Mouse (Mus musculus) brain, embryonic 18.5 days (tissue): Measurements from ENCODE around the gene Rpl39l.
A peak's percentile ranks its signal among the peaks of the same experiment; 100 is the strongest.
"Not testable (repeated sequence)": the region's sequence is repeated elsewhere in the genome, so short reads cannot be mapped to it uniquely, and the experiment has no call there.

Experiments used
- DNase-seq: peaks from one replicate; pipeline ENCODE4 v3.0.0-alpha.2; 2012; ENCODE audit warnings: low read depth, low spot score

The Rpl39l gene

GRCm38 (mm10) chr16:10170005-10170404 is at the start of gene Rpl39l:
TSS of gene Rpl39l (plus strand) at chr16:10170226.
- DNase-seq, result no peak

GRCm38 (mm10) chr16:10127586-10127985 is 42.4 kb upstream of the Rpl39l start:
- DNase-seq, result no peak

- no peak for DNase-seq
These were observed 40.7 kb upstream of the Rpl39l start for GRCm38 (mm10) chr16:10129052-10129911.

- DNase-seq, result no peak
These were observed 26.9 kb upstream of the Rpl39l start for GRCm38 (mm10) chr16:10143166-10143565.

- no peak for DNase-seq
These were observed 22.6 kb upstream of the Rpl39l start for GRCm38 (mm10) chr16:10147401-10147800.

GRCm38 (mm10) chr16:10169123-10169905 is 712 bp upstream of the Rpl39l start:
- DNase-seq, result no peak

- no peak for DNase-seq
These were observed 1.2 kb downstream of the Rpl39l start for GRCm38 (mm10) chr16:10171276-10171675.

GRCm38 (mm10) chr16:10172179-10172820 is 2.3 kb downstream of the Rpl39l start:
- DNase-seq, result no peak

GRCm38 (mm10) chr16:10187461-10187860 is 17.4 kb downstream of the Rpl39l start:
- DNase-seq, result not testable (repeated sequence)

GRCm38 (mm10) chr16:10192679-10193506 is 22.9 kb downstream of the Rpl39l start, which contains the start of gene Atf7ip2:
TSS of gene Atf7ip2 (plus strand) at chr16:10192712.
- DNase-seq, result peak; percentile 58

GRCm38 (mm10) chr16:10208777-10209176 is 38.8 kb downstream of the Rpl39l start:
- no peak for DNase-seq

GRCm38 (mm10) chr16:10216366-10216765 is 46.3 kb downstream of the Rpl39l start:
- DNase-seq, result not testable (repeated sequence)

- DNase-seq, result not testable (repeated sequence)
These were observed 47.0 kb downstream of the Rpl39l start for GRCm38 (mm10) chr16:10217020-10217419.
